Comparison of ENCODE assay signal across 22 mouse cellular contexts in genomic region chr2:76470391-76470790, GRCm38 (mm10).
A peak's percentile ranks its signal among the peaks of the same experiment; 100 is the strongest.
DNase-seq lines count a peak whose midpoint lies in the region; ATAC-seq and TF ChIP-seq lines count a peak whose summit lies in the region.
"Had no signal": no experiment of that assay in that cellular context is flagged by ENCODE, and none has a peak within 500 bp of the region (broad histone marks: within the 10 kb centered on the region; RNA-seq: fewer than 3 reads in every experiment).

No protein-coding gene starts in this region.

- H3K27ac ChIP-seq in layer of hippocampus, adult 2 months = peak overlapping the region; percentile 8; the same call in 1 of the 2 replicates
- H3K27ac ChIP-seq in lung, postnatal 0 days (ENCODE audit: low read length) = no peak overlapping the region
- H3K27ac ChIP-seq: embryonic facial prominence, embryonic 15.5 days; forebrain, embryonic 10.5 days; heart, embryonic 10.5 days; hindbrain, embryonic 12.5 days had no signal

- no peaks in the 10 kb centered on the region for H3K36me3 ChIP-seq in lung, postnatal 0 days (ENCODE audit: insufficient read depth, low read length)
- H3K36me3 ChIP-seq: embryonic facial prominence, embryonic 15.5 days; forebrain, embryonic 10.5 days; heart, embryonic 10.5 days; hindbrain, embryonic 12.5 days had no signal

- H3K4me3 ChIP-seq in layer of hippocampus, adult 2 months = no peak overlapping the region
- no peak overlapping the region for H3K4me3 ChIP-seq in lung, postnatal 0 days (ENCODE audit: low read depth, low read length)
- no peak overlapping the region for H3K4me3 ChIP-seq in lung, adult 2 months (replicated peaks; ENCODE audit: extremely low read depth, low read depth, low read length)
- H3K4me3 ChIP-seq: embryonic facial prominence, embryonic 15.5 days; erythroblast, embryonic 14.5 days; forebrain, embryonic 10.5 days; heart, embryonic 10.5 days; hindbrain, embryonic 12.5 days had no signal

- ATAC-seq in lung, postnatal 0 days = peak; percentile 31; the same call in 1 of the 2 replicates
- ATAC-seq: forebrain, embryonic 14.5 days had no signal

- no peak for TF ChIP-seq CTCF in layer of hippocampus, adult 2 months (conservative IDR thresholded peaks at IDR 0.05)
- no peak for TF ChIP-seq CTCF in lung, postnatal 0 days (IDR thresholded peaks at IDR 0.05)
- no peak for TF ChIP-seq CTCF in lung, adult 2 months (IDR thresholded peaks at IDR 0.05; ENCODE audit: insufficient read depth, low read length)

- no peaks in the 10 kb centered on the region for H3K27me3 ChIP-seq in lung, postnatal 0 days (replicated peaks; ENCODE audit: insufficient read depth, low read length)
- H3K27me3 ChIP-seq: embryonic facial prominence, embryonic 15.5 days; hindbrain, embryonic 12.5 days had no signal

- no peaks in the 10 kb centered on the region; the same call in 1 of the 2 replicates for H3K4me1 ChIP-seq in lung, postnatal 0 days (ENCODE audit: insufficient read depth, low read depth, low read length)
- peaks cover 4% of the 10 kb centered on the region for H3K4me1 ChIP-seq in lung, adult 2 months (ENCODE audit: control insufficient read depth, insufficient read depth, low read length)
- H3K4me1 ChIP-seq: forebrain, embryonic 10.5 days; heart, embryonic 10.5 days; hindbrain, embryonic 12.5 days had no signal

- H3K4me2 ChIP-seq in lung, postnatal 0 days (replicated peaks; ENCODE audit: low read depth, low read length) = peak overlapping the region; percentile 14; the same call in 1 of the 2 replicates
- H3K4me2 ChIP-seq: embryonic facial prominence, embryonic 15.5 days; hindbrain, embryonic 12.5 days had no signal

- WGBS in lung, postnatal 0 days = 47% methylated on average over 9 of the region's 9 CpGs
- WGBS in lung, adult 2 months = 55% methylated on average over 9 of the region's 9 CpGs

- no peak for TF ChIP-seq EP300 in lung, postnatal 0 days (IDR thresholded peaks at IDR 0.05)

- no peak for TF ChIP-seq POLR2A in lung, adult 2 months (IDR thresholded peaks at IDR 0.05; ENCODE audit: borderline replicate concordance, extremely low read depth, low read depth, low read length)

- no peak for DNase-seq in layer of hippocampus, adult 2 months (ENCODE audit: low spot score in 2 of 2)
- DNase-seq in layer of hippocampus, adult 11-12 months (ENCODE audit: low spot score) = no peak
- peak; percentile 57 for DNase-seq in lung, postnatal 0 days (ENCODE audit: low spot score)
- no peak for DNase-seq in lung, adult 2 months
- DNase-seq in brain, adult 2 months (ENCODE audit: low read depth, low spot score) = peak; percentile 72
- DNase-seq in telencephalon, adult 2 months (ENCODE audit: low read depth, low spot score) = peak; percentile 32
- DNase-seq: adrenal gland, adult 8-10 months; adrenal gland, postnatal 36 days; cerebellum, adult 11 months; cerebellum, adult 8-10 months; cerebellum, postnatal 14 days; embryo, embryonic 11 days; gastrocnemius, postnatal 10 days; heart, adult 18-20 months; heart, postnatal 10 days; heart, postnatal 4 days had no signal

- no peak overlapping the region for H3K9ac ChIP-seq in lung, postnatal 0 days (replicated peaks; ENCODE audit: low read depth)
- H3K9ac ChIP-seq: embryonic facial prominence, embryonic 15.5 days; hindbrain, embryonic 12.5 days had no signal

- no peaks in the 10 kb centered on the region for H3K9me3 ChIP-seq in lung, postnatal 0 days (ENCODE audit: low read length)
- H3K9me3 ChIP-seq: embryonic facial prominence, embryonic 15.5 days; forebrain, embryonic 10.5 days; heart, embryonic 10.5 days; hindbrain, embryonic 12.5 days had no signal

Comparison
In these comparisons a context has a peak if more than half of its experiments do, and no peak if none do; other contexts are left out.
1. DNase-seq: peak in lung, postnatal 0 days (single experiment), brain, adult 2 months (single experiment) and telencephalon, adult 2 months (single experiment); none in layer of hippocampus, adult 2 months (0 of 2), layer of hippocampus, adult 11-12 months (single experiment) and lung, adult 2 months (single experiment).